Mouse (Mus musculus) lung, postnatal 36 days (tissue): ENCODE measurements around the gene Cdhr4.
"Not testable (repeated sequence)": the region's sequence is repeated elsewhere in the genome, so short reads cannot be mapped to it uniquely, and the experiment has no call there.

Source experiments
- DNase-seq: peaks from one replicate; pipeline ENCODE4 v3.0.0; 2022; ENCODE audit warnings: mixed read lengths

The Cdhr4 gene

DNA sequence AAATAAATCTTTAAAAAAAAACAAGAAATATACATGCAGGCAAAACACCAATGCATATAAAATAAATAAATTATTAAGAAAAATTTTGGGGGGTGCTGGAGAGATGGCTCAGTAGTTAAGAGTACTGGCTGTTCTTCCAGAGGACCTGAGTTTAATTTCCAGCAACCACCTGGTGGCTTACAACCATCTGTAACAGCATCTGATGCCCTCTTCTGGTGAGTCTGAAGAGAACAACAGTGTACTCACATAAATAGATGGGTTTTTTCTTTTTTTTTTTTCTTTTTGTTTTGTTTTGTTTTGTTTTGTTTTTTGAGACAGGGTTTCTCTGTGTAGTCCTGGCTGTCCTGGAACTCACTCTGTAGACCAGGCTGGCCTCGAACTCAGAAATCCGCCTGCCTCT, 21.3 kb downstream of the Cdhr4 start:
- not testable (repeated sequence) for DNase-seq

DNA sequence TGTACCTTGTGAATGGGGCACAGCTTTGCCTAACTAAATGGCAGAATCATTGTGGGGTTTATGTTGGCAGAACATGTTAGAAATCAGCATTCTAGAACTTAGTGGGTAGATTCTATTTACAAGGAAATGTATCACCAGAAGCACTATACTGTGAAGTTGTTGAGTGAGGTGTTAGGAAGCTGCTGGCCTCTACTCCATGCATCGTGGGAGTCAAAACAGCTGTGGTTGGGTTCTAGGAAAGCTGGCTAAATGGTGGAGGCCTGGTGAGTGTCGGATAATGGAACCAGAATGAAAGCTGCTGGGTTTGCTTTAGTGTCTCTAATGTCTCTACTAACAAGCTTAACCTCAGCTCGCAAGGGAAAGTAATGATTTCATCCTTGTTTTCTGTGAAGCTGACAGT, 24.8 kb downstream of the Cdhr4 start:
- no peak for DNase-seq

DNA sequence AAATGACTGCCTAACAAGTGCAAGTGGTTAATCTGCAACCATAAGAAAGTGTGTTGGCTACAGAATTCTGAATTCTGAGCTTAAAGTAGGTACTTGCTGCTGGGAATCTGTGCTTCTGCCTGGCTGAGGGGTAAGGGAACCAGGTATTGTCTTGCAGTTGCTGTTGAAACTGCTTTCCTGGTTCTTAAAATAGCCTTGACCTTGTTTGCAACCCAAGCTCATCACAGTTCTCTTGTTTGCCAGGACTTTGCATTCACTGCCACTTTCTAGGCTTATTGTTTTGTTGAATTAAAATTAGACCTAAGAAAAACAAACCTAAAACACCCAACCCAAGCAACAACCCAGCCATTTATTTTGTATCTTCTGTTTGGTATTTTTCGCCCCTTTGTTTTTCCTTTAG, 28.4 kb downstream of the Cdhr4 start:
- DNase-seq: no peak

DNA sequence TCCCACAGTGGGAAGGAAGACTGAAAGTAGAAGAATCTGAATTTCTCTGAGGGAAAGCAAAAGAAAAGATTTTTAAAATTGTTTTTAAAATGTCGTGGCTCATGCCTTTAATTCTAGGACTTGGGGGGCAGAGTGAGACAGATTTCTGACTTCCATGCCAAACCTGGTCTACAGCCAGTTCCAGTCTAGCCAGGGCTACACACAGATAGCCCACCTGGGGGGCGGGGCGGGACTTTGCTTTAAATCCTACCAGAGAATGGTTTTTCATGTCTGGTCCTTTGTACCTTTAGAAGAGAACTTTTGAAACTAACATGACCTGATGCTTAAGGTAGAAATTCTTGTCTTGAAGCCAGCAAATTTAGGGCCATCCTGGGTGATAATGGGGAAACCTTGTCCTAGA, 30.9 kb downstream of the Cdhr4 start:
- DNase-seq: no peak

DNA sequence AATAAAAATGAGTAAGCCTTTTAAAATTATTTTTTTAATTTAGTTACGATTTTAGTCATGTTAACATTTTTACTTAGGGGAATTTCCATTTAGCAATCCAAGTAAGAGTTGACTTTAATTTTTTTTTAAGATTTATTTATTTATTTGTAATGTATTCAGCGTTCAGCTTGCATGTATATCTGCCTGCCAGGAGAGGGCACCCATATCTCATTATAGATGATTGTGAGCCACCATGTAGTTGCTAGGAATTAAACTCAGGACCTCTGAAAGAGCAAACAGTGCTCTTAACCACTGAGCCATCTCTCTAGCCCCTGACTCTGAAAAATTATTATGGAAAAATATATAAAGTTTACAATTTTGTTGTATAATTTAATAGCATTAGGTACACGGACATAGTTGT, 34.3 kb downstream of the Cdhr4 start:
- no peak for DNase-seq

DNA sequence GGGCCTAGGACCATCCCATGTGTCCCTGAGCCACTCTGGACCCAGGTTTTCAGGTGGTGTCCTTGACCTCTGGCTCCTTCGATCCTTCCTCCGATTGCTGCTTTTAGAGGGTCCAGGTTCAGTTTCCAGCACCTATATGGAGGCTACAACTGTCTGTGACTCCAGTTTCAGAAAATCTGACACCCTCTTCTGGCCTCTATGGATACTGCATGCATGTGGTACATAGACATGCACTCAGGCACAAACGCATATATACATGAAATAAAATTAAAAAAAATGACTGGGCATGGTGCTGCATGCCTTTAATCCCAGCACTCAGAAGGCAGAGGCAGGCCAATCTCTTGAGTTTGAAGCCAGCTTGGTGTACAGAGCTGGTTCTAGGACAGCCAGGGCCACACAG, 35.6 kb downstream of the Cdhr4 start:
- no peak for DNase-seq

DNA sequence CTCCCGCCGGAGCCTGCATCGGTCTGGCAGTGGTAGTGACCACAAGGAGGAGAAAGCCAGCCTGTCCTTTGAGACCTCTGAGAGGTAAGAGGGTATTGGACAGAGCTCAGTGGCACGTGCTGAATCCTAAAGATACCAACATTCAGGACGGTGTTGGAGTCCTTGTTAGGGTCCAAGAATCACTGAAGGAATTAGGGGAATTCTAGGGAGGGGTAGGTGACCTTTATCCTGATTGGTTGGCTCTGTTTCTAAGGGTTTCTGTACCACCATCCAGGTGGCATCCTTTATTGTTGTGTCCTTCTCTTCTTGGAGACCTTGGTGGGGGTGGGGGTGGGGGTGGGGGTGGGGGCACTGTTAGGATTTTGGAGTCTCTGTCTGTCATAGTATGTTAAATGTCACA, 39.8 kb downstream of the Cdhr4 start:
- DNase-seq: no peak

DNA sequence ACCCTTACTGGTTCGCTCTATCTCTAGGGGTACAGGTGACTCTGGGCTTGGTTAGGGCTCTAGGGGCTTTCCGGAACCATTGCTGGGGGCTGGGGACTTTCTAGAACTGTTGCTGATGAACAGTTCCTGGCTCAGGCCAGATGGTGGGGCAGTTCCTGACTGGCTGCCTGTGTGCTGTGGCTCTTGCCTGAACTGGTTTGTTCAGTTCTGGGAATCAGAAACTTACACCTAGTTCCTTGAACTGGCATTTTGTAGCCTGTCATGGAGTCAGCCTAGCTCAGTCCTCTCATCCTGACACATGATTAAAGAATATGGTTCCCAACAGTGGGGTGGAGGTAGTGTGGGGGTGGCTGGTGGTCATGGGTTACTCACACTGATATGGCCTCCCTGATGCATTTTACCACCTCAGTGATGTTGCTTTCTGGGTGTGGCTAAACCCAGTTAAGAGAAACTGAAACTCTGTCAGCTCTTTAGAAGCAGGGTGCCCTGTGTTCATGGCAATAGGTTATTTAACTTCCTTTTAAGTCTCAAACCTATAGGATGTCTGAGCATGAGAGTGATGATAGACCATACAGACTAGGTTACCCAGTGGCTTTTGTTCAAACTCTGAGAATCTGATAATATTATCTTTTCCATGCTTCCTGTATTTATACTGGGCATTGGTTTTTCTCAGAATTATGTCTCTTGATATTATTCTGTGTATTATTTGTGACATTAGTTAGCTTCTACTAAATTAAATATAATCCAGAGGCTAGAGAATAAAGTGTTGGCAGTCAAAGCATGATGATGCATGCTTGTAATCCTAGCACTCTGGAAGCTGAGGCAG, 43.2 kb downstream of the Cdhr4 start:
- DNase-seq: peak; percentile 31

DNA sequence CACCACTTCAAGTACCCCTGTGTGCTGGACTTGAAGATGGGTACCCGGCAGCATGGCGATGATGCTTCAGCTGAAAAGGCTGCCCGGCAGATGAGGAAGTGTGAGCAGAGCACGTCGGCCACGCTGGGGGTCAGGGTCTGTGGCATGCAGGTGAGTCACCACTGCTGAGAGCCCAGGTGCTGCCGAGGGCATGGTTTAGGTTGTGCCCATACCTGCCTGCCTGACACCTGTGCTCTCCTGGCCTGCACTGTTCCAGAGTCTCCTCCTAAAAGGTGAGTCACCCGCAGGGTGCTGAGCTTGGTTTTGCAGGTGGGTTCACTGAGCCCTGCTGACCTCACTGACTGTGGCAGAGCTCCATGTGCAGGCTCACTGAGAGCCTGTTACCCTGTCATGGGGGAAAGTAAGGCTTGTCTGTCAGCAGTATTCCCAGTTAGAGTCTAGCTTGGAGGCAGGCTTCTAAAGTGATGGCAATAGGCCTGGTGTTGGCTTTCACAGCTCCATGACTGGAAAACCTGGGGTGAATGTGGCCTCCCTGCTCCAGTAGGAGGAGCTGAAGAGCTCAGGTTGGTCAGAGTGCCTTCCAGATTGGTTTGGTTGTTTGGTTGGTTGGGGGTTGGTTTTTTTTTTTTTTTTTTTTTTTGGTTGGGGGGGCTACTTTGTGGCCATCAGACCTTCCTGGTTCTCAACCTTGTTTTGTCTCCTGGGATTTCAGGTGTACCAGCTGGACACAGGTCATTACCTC, 52.6 kb downstream of the Cdhr4 start:
- no peak for DNase-seq

DNA sequence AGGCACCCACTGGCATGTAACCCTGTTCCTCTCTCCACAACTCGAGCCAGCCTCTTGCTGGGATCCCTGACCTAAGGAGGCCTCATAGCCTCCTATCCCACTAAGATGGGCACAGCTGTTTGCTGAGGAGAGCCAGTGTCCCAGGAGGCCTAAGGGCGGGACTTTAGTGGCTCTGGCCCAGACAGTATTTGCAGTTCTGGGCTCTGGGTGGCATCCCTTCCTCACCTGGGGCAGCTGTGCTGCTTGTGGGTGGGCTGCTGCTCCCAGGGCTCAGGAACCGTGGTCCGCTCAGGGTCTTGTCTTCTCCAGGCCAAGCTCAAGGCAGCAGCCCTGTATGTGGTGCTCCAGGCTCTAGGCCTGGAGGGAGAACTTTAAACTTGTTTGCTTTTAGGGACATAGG, 54.3 kb downstream of the Cdhr4 start:
- no peak for DNase-seq

DNA sequence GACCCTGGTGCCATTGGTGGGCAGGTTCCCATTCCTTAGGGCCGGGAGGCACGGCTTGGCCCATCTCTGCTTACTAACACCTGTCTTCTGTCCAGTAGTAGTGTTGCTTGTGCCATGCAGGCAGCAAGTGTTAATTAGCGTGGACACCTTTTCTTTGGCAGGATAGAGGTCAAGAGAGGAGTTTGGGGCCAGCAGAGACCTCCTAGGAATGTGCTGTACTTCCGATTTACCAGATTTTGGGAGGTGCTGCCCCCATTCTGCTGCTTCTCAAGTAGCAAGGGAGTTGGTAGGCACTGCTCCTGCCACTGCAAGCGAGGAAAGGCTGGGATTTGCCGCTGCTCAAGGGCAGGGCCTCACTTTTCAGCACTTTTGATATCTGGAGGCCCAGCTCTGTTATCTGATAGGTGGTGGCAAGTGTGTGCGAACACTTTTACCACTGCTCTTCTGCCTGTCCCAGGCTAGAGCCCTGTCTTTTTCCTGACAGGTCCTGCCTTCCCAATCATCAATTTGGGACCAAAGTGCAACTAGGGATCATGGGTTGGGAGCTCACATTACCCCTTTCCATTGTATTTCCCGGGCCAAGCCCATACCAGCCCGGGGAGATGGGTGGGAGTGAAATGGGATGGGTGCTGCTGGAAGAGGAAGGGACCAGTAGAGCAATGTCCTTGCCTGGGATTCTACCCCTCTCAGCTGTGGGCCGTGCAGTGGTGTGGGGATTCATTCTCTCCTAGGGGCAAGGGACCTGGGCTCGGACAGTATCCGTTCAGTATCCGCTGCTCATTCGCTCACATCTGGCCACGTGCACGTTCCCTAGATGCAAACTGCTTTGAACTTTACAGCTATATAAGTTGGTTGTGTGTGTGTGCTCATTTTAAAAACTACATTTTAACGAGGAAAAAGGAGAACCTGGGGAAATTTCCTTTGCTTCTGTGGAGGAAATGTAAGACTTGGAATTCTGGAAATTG, 55.6 kb downstream of the Cdhr4 start:
- no peak for DNase-seq

DNA sequence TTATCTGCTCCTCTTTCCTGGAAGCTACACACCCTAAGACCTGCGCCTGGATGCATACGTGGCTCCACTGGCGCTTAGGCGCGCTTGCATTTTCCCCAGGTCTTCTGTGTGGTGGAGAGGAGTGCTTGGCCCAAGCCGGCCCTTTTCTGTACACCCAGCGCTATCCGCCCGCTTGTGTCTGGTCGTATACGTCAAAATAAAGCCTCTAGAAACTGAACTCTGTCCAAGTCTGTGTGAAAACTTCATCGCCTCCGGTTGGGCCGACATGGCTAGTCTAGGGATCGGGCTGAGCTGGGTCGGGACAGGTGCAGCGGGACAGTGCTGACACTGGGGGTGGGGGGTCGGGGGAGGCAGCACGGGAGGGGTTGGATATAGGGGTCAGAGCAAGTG, 56.3 kb downstream of the Cdhr4 start:
- DNase-seq: no peak

DNA sequence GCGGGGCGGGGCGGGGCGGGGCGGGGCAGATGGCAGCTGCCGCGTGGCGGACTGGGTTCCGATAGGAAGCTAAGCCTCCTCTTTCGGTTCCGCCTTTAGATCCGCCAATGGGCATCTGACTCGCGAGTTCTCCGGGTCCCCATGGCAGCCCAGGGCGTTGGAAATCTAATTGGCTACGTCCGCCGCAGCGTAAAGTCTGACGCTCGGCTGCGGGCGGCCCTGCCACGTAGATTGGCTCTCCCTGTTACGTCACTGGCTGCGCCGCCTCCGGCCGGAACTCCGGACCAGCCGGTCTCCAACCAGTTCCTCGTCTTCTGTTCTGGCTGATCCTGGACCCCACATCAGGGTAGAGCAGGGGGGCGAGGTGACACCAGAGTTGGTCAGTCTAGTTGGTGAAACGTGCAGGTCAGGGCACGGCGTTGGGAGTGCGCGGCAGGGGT, 56.7 kb downstream of the Cdhr4 start, which contains the start of gene Gmppb:
Gene Gmppb, plus strand, starts transcription at position 227 of the 440 bp plus-strand sequence.
- peak; percentile 98 for DNase-seq
